Mouse (Mus musculus) embryonic stem cell, embryonic (primary cell): ENCODE measurements around the gene Cd82.

Experiments
- CTCF ChIA-PET, 4 experiments: fragments of 300-600 bp in 2 of 4; fragments of 350-600 bp in 2 of 4; sonication (Branson Sonifier 250); formaldehyde crosslinking; loops; one replicate each; lab custom pipeline; 2022; ENCODE audit warnings: inconsistent platforms in 2 of 4; lab: Charles Lee
- POLR2A ChIA-PET, 4 experiments: fragments of 300-600 bp in 2 of 4; fragments of 350-600 bp in 2 of 4; sonication (Branson Sonifier 250); formaldehyde crosslinking; loops; one replicate each; lab custom pipeline; 2022; ENCODE audit warnings: antibody characterized with exemption in 4 of 4, inconsistent platforms in 1 of 4; lab: Charles Lee

The Cd82 gene

GRCm38 (mm10) chr2:93372872-93373271 lies 90.1 kb downstream of the Cd82 start:
- CTCF ChIA-PET: interaction anchor here in 3 of 4 experiments (0.5 to 1.4 kb wide), 7 partner anchors 14 to 321 kb away, joined by 3 to 9 read pairs (median 4); partner anchors contain the start of gene Tspan18 (in 1 of the 3)
- POLR2A ChIA-PET: interaction anchor here in 2 of 4 experiments (0.6 kb wide), 2 partner anchors 30 to 304 kb away, joined by 3 read pairs; no protein-coding TSS in a partner anchor

- POLR2A ChIA-PET: no interaction called here
- CTCF ChIA-PET: interaction anchor here in 3 of 4 experiments (0.5 to 1.4 kb wide), 3 partner anchors 38 to 145 kb away, joined by 3 to 12 read pairs (median 3); partner anchors contain the start of gene Tspan18 (in 1 of the 3)
Measured at GRCm38 (mm10) chr2:93372097-93372571, 90.8 kb downstream of the Cd82 start.
